Mouse (Mus musculus) lung, postnatal 0 days (tissue): ENCODE data around the gene Mcoln1. TPM values are rescaled to one million over a fixed set of nuclear protein-coding genes. Genes with fewer than 3 reads are reported as not detected.
A peak's percentile ranks its signal among the peaks of the same experiment; 100 is the strongest.

Experiments
- ATAC-seq: fragments of 200-750 bp; cut with Nextera tagmentation; 2 replicates; pipeline ENCODE4 v1.8.0; 2017; ENCODE audit warnings: moderate library complexity
- DNase-seq: peaks from one replicate; pipeline ENCODE4 v3.0.0-alpha.2; 2016; ENCODE audit warnings: low spot score
- H3K27ac ChIP-seq: fragments of 300-500 bp; sonication (generic); 2 replicates; pipeline ENCODE4 v1.5.1; 2014; ENCODE audit warnings: antibody characterized with exemption, mild to moderate bottlenecking, low read length, mixed read lengths
- H3K27me3 ChIP-seq: fragments of 300-500 bp; sonication (generic); replicated peaks from 2 replicates; pipeline ENCODE4 v1.6.1; 2014; ENCODE audit warnings: low read length, mixed read lengths; ENCODE audit not compliant: insufficient read depth
- H3K36me3 ChIP-seq: fragments of 300-500 bp; sonication (generic); 2 replicates; pipeline ENCODE4 v1.6.1; 2014; ENCODE audit warnings: low read length, mixed read lengths; ENCODE audit not compliant: insufficient read depth
- H3K4me1 ChIP-seq: fragments of 300-500 bp; sonication (generic); 2 replicates; pipeline ENCODE4 v1.6.1; 2014; ENCODE audit warnings: antibody characterized with exemption, low read depth, low read length, mixed read lengths; ENCODE audit not compliant: insufficient read depth
- H3K4me2 ChIP-seq: fragments of 300-500 bp; sonication (generic); replicated peaks from 2 replicates; pipeline ENCODE4 v1.6.1; 2014; ENCODE audit warnings: low read depth, mild to moderate bottlenecking, low read length, moderate library complexity, mixed read lengths
- H3K4me3 ChIP-seq: fragments of 300-500 bp; sonication (generic); 2 replicates; pipeline ENCODE4 v1.5.1; 2014; ENCODE audit warnings: low read depth, low read length
- H3K9ac ChIP-seq: fragments of 300-500 bp; sonication (generic); replicated peaks from 2 replicates; pipeline ENCODE4 v1.6.1; 2014; ENCODE audit warnings: low read depth, mild to moderate bottlenecking
- H3K9me3 ChIP-seq: fragments of 300-500 bp; sonication (generic); 2 replicates; pipeline ENCODE4 v1.6.1; 2016; ENCODE audit warnings: low read length, mixed read lengths
- CTCF ChIP-seq: IDR thresholded peaks from 2 replicates; pipeline ENCODE4 v1.5.1; 2016; ENCODE audit warnings: antibody characterized with exemption, mild to moderate bottlenecking
- EP300 ChIP-seq: IDR thresholded peaks from 2 replicates; pipeline ENCODE4 v1.6.1; 2016; ENCODE audit warnings: antibody characterized with exemption, mild to moderate bottlenecking, control low read depth
- WGBS: fragments of 180-500 bp; shearing (Covaris S2); extraction: QIAGEN DNeasy Blood & Tissue Kit; methylation state at CpG from one replicate; pipeline ENCODE4 v1.1.7; 2014; 5-methylcytosine and 5-hydroxymethylcytosine counted together
- polyA plus RNA-seq: library from polyadenylated mRNA; unstranded; fragments of >200 nt; fragmentation: Nextera tagmentation; extraction: Ambion mirVana; gene quantifications from 2 replicates; pipeline ENCODE4 v1.2.1, GENCODE M21; 2015

The Mcoln1 gene
- polyA plus RNA-seq, 1 experiment from 2014 or later = 38.5 TPM

DNA sequence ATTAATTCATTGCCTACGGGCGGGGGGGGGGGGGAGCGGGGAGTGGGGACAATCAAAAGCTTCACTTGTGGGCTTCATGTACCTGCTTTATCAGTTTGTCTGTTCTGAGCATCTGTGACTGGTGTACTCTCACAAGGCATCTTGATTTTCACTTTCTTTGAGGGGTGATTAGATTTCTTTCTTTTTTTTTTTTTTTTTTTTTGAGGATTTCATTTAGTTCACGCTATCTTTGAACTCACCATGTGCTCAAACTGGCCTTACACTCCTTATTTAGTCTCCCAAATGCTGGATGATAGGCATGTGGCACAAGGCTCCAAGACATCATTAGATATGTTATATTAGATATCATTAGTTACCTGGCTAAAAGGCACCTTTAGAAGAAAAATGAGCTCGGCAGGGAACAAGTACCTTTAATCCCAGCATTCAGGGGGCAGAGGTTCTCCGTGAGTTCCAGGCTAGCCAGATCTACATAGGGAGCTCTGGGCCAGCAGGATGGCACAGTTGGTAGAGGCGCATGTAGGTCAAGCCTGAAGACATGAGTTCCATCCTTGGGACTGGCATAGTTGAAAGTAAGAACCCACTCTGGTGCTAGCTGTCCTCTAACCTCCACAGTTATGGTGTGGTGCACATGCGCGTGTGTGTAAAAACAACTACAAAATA lies 32.2 kb upstream of the Mcoln1 start:
- Histone ChIP-seq H3K9ac (peak overlapping the region; percentile 48; the same call in 1 of the 2 replicates), H3K4me3 (peak overlapping the region; percentile 51)
- WGBS = 52% methylated on average over 9 of the region's 9 CpGs

GRCm38 (mm10) chr8:3468838-3469237 lies 31.4 kb upstream of the Mcoln1 start:
- no peak overlapping the region for H3K27ac ChIP-seq
- H3K9me3 ChIP-seq = no peaks in the 10 kb centered on the region
- no peaks in the 10 kb centered on the region for H3K27me3 ChIP-seq
- no peak for ATAC-seq
- no peak overlapping the region for H3K4me2 ChIP-seq
- no peak overlapping the region for H3K9ac ChIP-seq
- DNase-seq = no peak
- H3K36me3 ChIP-seq = no peaks in the 10 kb centered on the region
- TF ChIP-seq EP300 (no peak), CTCF (peak; percentile 34)
- 96% methylated on average over 1 of the region's 1 CpGs for WGBS
- H3K4me1 ChIP-seq = peaks cover 6% of the 10 kb centered on the region; the same call in 1 of the 2 replicates
- H3K4me3 ChIP-seq = no peak overlapping the region

More for the DNA sequence above, 32.2 kb upstream of the Mcoln1 start:
- Histone ChIP-seq H3K4me2 (peak overlapping the region; percentile 70), H3K4me1 (peaks cover 6% of the 10 kb centered on the region; the same call in 1 of the 2 replicates), H3K27me3 (no peaks in the 10 kb centered on the region), H3K9me3 (no peaks in the 10 kb centered on the region), H3K27ac (peak overlapping the region; percentile 73; the same call in 1 of the 2 replicates), H3K36me3 (no peaks in the 10 kb centered on the region)
- no peak for DNase-seq
- no peak for ATAC-seq
- TF ChIP-seq CTCF (no peak), EP300 (no peak)

GRCm38 (mm10) chr8:3470562-3470961 lies 29.7 kb upstream of the Mcoln1 start, which contains the start of gene Tex45:
TSS of gene Tex45 (plus strand) at chr8:3470862.
- no peak for ATAC-seq
- TF ChIP-seq EP300 (no peak), CTCF (no peak)
- H3K36me3 ChIP-seq = no peaks in the 10 kb centered on the region

DNA sequence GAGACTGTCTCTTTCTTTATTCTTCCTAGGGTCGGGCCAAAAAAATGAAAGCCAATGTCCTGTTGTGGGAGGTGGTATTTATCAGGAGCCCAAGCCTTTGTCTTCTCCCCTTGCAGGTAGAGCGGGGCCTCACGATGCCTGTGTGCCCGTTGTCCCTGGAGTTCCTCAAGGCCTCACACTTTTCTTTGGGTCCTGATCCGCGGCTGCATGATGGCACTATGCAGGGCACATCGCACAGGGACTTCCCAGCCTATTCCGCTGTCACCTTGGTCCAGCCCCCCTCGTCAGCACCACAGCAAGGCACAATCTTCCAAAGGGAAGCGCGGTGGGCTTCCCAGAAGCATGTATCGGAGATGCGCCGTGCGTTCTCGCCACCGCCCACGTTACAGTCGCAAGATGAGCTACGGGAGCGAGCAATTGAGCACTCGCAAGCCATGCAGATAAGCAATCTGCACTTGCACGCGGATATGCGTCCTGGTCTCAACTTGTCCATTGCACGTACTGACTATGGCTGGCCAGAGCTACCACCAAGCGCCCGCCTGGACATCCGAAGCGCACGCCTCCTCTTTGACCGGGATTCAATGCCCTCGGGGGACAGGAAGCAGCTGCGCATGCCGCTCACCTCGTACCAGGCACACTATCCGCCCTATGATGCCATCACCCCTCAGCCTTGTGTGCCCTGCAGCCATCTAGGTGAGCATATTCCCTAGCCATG lies 24.4 kb upstream of the Mcoln1 start:
- ATAC-seq (no peak), DNase-seq (no peak)
- no peaks in the 10 kb centered on the region for H3K4me1 ChIP-seq
- no peak overlapping the region for H3K27ac ChIP-seq
- H3K9me3 ChIP-seq = no peaks in the 10 kb centered on the region
- no peaks in the 10 kb centered on the region for H3K36me3 ChIP-seq
- H3K4me3 ChIP-seq = no peak overlapping the region
- 25% methylated on average over 37 of the region's 37 CpGs for WGBS
- no peak overlapping the region for H3K9ac ChIP-seq
- TF ChIP-seq CTCF (no peak), EP300 (no peak)
- peak overlapping the region; percentile 35 for H3K4me2 ChIP-seq
- H3K27me3 ChIP-seq = no peaks in the 10 kb centered on the region

More at GRCm38 (mm10) chr8:3470562-3470961, 29.7 kb upstream of the Mcoln1 start, which contains the start of gene Tex45:
- H3K4me3 ChIP-seq = no peak within 1 kb of the TSS
- no peak within 1 kb of the TSS for H3K27ac ChIP-seq
- no peak within 1 kb of the TSS for H3K4me2 ChIP-seq
- H3K9me3 ChIP-seq = no peaks in the 10 kb centered on the region
- DNase-seq = no peak
- peaks cover 6% of the 10 kb centered on the region; the same call in 1 of the 2 replicates for H3K4me1 ChIP-seq
- no peak within 1 kb of the TSS for H3K9ac ChIP-seq
- H3K27me3 ChIP-seq = no peaks in the 10 kb centered on the region

DNA sequence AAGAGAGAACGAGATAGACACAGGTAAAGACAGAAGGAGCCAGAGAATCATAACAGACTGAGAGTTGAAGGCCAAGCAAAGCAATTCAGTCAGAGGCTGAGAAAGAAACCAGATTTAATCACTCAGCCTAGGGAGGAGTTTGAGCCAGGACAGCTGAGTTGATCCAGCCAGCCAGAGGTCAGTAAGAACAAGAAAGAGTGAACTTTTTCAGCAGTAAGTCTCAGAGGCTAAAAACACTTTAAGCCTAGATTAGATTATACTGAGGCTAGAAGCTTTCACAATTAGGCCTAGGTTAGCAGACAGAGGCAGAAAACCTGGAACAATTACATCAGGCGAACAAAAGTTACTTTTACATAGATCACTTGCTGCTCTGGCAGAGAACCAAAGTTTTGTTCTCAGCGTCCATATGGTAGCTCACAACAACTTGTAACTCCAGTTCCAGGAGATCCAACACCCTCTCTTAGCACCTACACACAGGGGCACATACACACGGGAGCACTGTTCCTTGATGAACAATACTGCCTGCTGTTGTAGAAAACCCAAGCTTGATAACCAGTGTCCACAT lies 20.0 kb upstream of the Mcoln1 start:
- Histone ChIP-seq H3K4me2 (no peak overlapping the region), H3K27me3 (no peaks in the 10 kb centered on the region), H3K4me3 (no peak overlapping the region), H3K9me3 (no peaks in the 10 kb centered on the region), H3K4me1 (no peaks in the 10 kb centered on the region), H3K27ac (no peak overlapping the region), H3K36me3 (no peaks in the 10 kb centered on the region), H3K9ac (no peak overlapping the region)
- DNase-seq = peak; percentile 30
- TF ChIP-seq CTCF (no peak), EP300 (no peak)
- ATAC-seq = no peak
- 52% methylated on average over 4 of the region's 4 CpGs for WGBS

DNA sequence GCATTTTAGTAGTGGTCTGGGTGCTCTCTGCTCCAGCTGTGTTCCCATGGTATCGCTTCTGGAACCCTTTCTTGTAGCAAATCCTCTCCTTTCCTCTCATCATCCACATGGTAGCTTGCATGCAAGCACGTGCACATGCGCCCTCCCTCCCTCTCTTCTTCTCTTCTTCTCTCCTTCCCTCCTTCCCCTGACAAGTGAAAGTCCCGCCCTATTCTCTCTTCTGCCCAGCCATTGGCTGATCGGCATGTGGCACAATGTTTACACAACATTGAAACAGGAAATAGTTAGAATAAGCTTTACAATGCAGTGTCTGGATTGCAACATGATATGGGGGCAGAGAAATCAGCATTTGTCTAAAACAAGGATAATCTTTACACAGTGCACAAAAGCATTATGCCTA lies 18.7 kb upstream of the Mcoln1 start:
- Histone ChIP-seq H3K27ac (no peak overlapping the region), H3K4me1 (no peaks in the 10 kb centered on the region), H3K4me2 (0 out of 2 replicates have a peak overlapping the region, but pooled peaks have one; percentile 25), H3K9ac (no peak overlapping the region), H3K9me3 (no peaks in the 10 kb centered on the region), H3K4me3 (no peak overlapping the region), H3K36me3 (no peaks in the 10 kb centered on the region), H3K27me3 (no peaks in the 10 kb centered on the region)
- ATAC-seq (peak; percentile 46; the same call in 1 of the 2 replicates), DNase-seq (peak; percentile 59)
- TF ChIP-seq CTCF (no peak), EP300 (no peak)
- 57% methylated on average over 5 of the region's 5 CpGs for WGBS
